Mouse (Mus musculus) lung, postnatal 0 days (tissue): ENCODE results near the gene Slc6a21. TPM values are rescaled to one million over a fixed set of nuclear protein-coding genes. Genes with fewer than 3 reads are reported as not detected.

ENCODE experiments used
- ATAC-seq: fragments of 200-750 bp; cut with Nextera tagmentation; 2 replicates; pipeline ENCODE4 v1.8.0; 2017; ENCODE audit warnings: moderate library complexity
- DNase-seq: peaks from one replicate; pipeline ENCODE4 v3.0.0-alpha.2; 2016; ENCODE audit warnings: low spot score
- H3K27ac ChIP-seq: fragments of 300-500 bp; sonication (generic); 2 replicates; pipeline ENCODE4 v1.5.1; 2014; ENCODE audit warnings: antibody characterized with exemption, mild to moderate bottlenecking, low read length, mixed read lengths
- H3K27me3 ChIP-seq: fragments of 300-500 bp; sonication (generic); replicated peaks from 2 replicates; pipeline ENCODE4 v1.6.1; 2014; ENCODE audit warnings: low read length, mixed read lengths; ENCODE audit not compliant: insufficient read depth
- H3K36me3 ChIP-seq: fragments of 300-500 bp; sonication (generic); 2 replicates; pipeline ENCODE4 v1.6.1; 2014; ENCODE audit warnings: low read length, mixed read lengths; ENCODE audit not compliant: insufficient read depth
- H3K4me1 ChIP-seq: fragments of 300-500 bp; sonication (generic); 2 replicates; pipeline ENCODE4 v1.6.1; 2014; ENCODE audit warnings: antibody characterized with exemption, low read depth, low read length, mixed read lengths; ENCODE audit not compliant: insufficient read depth
- H3K4me2 ChIP-seq: fragments of 300-500 bp; sonication (generic); replicated peaks from 2 replicates; pipeline ENCODE4 v1.6.1; 2014; ENCODE audit warnings: low read depth, mild to moderate bottlenecking, low read length, moderate library complexity, mixed read lengths
- H3K4me3 ChIP-seq: fragments of 300-500 bp; sonication (generic); 2 replicates; pipeline ENCODE4 v1.5.1; 2014; ENCODE audit warnings: low read depth, low read length
- H3K9ac ChIP-seq: fragments of 300-500 bp; sonication (generic); replicated peaks from 2 replicates; pipeline ENCODE4 v1.6.1; 2014; ENCODE audit warnings: low read depth, mild to moderate bottlenecking
- H3K9me3 ChIP-seq: fragments of 300-500 bp; sonication (generic); 2 replicates; pipeline ENCODE4 v1.6.1; 2016; ENCODE audit warnings: low read length, mixed read lengths
- CTCF ChIP-seq: IDR thresholded peaks from 2 replicates; pipeline ENCODE4 v1.5.1; 2016; ENCODE audit warnings: antibody characterized with exemption, mild to moderate bottlenecking
- EP300 ChIP-seq: IDR thresholded peaks from 2 replicates; pipeline ENCODE4 v1.6.1; 2016; ENCODE audit warnings: antibody characterized with exemption, mild to moderate bottlenecking, control low read depth
- WGBS: fragments of 180-500 bp; shearing (Covaris S2); extraction: QIAGEN DNeasy Blood & Tissue Kit; methylation state at CpG from one replicate; pipeline ENCODE4 v1.1.7; 2014; 5-methylcytosine and 5-hydroxymethylcytosine counted together
- polyA plus RNA-seq: library from polyadenylated mRNA; unstranded; fragments of >200 nt; fragmentation: Nextera tagmentation; extraction: Ambion mirVana; gene quantifications from 2 replicates; pipeline ENCODE4 v1.2.1, GENCODE M21; 2015

Slc6a21 gene
- polyA plus RNA-seq, 1 experiment from 2014 or later: not detected

GRCm38 (mm10) chr7:45232716-45233465 is 44.4 kb upstream of the Slc6a21 start:
- DNase-seq (no peak), ATAC-seq (no peak)
- H3K4me1 ChIP-seq: peaks cover 13% of the 10 kb centered on the region; the same call in 1 of the 2 replicates
- no peak overlapping the region for H3K4me3 ChIP-seq
- H3K36me3 ChIP-seq: 0 out of 2 replicates have a peak, but pooled peaks cover 12% of the 10 kb centered on the region
- no peak overlapping the region for H3K4me2 ChIP-seq
- H3K27ac ChIP-seq: no peak overlapping the region
- no peaks in the 10 kb centered on the region for H3K27me3 ChIP-seq
- no peak overlapping the region for H3K9ac ChIP-seq
- TF ChIP-seq EP300 (no peak), CTCF (no peak)
- 53% methylated on average over 13 of the region's 13 CpGs for WGBS
- H3K9me3 ChIP-seq: no peaks in the 10 kb centered on the region

GRCm38 (mm10) chr7:45233580-45234332 is 43.6 kb upstream of the Slc6a21 start:
- Histone ChIP-seq H3K27ac (no peak overlapping the region), H3K9ac (no peak overlapping the region), H3K4me3 (no peak overlapping the region), H3K36me3 (0 out of 2 replicates have a peak, but pooled peaks cover 9% of the 10 kb centered on the region), H3K9me3 (no peaks in the 10 kb centered on the region), H3K4me2 (peak overlapping the region; percentile 51), H3K27me3 (no peaks in the 10 kb centered on the region), H3K4me1 (peaks cover 13% of the 10 kb centered on the region; the same call in 1 of the 2 replicates)
- ATAC-seq (no peak), DNase-seq (no peak)
- no peak for TF ChIP-seq CTCF
- TF ChIP-seq EP300: no peak
- WGBS: 33% methylated on average over 20 of the region's 20 CpGs

GRCm38 (mm10) chr7:45234333-45234841 is 42.9 kb upstream of the Slc6a21 start:
- ATAC-seq (peak; percentile 33), DNase-seq (peak; percentile 49)
- Histone ChIP-seq H3K9me3 (no peaks in the 10 kb centered on the region), H3K4me2 (peak overlapping the region; percentile 51), H3K27me3 (no peaks in the 10 kb centered on the region), H3K4me1 (peaks cover 13% of the 10 kb centered on the region; the same call in 1 of the 2 replicates), H3K36me3 (0 out of 2 replicates have a peak, but pooled peaks cover 6% of the 10 kb centered on the region), H3K9ac (no peak overlapping the region), H3K27ac (no peak overlapping the region), H3K4me3 (no peak overlapping the region; the same call in 1 of the 2 replicates)
- no peak for TF ChIP-seq EP300
- TF ChIP-seq CTCF: no peak
- WGBS: 21% methylated on average over 29 of the region's 29 CpGs

GRCm38 (mm10) chr7:45234922-45235571 is 42.3 kb upstream of the Slc6a21 start:
- Histone ChIP-seq H3K27ac (peak overlapping the region; percentile 47), H3K9me3 (no peaks in the 10 kb centered on the region), H3K4me3 (peak overlapping the region; percentile 24), H3K27me3 (no peaks in the 10 kb centered on the region), H3K4me1 (peaks cover 13% of the 10 kb centered on the region; the same call in 1 of the 2 replicates), H3K9ac (no peak overlapping the region), H3K36me3 (0 out of 2 replicates have a peak, but pooled peaks cover 6% of the 10 kb centered on the region), H3K4me2 (peak overlapping the region; percentile 51)
- ATAC-seq: peak; percentile 78
- DNase-seq: peak; percentile 89
- TF ChIP-seq EP300 (no peak), CTCF (0 out of 2 replicates have a peak, but pooled peaks have one; percentile 20)
- 6% methylated on average over 21 of the region's 21 CpGs for WGBS

GRCm38 (mm10) chr7:45235656-45236180 is 41.6 kb upstream of the Slc6a21 start:
- ATAC-seq (peak; percentile 39; the same call in 1 of the 2 replicates), DNase-seq (peak; percentile 66)
- Histone ChIP-seq H3K9ac (no peak overlapping the region), H3K4me2 (peak overlapping the region; percentile 51), H3K27me3 (no peaks in the 10 kb centered on the region), H3K9me3 (no peaks in the 10 kb centered on the region), H3K4me3 (peak overlapping the region; percentile 24), H3K27ac (peak overlapping the region; percentile 47), H3K36me3 (0 out of 2 replicates have a peak, but pooled peaks cover 6% of the 10 kb centered on the region), H3K4me1 (peaks cover 13% of the 10 kb centered on the region; the same call in 1 of the 2 replicates)
- TF ChIP-seq EP300 (no peak), CTCF (no peak)
- 41% methylated on average over 17 of the region's 17 CpGs for WGBS
